Mouse (Mus musculus): Measurements from ENCODE around the gene Vmn1r179.
"Not testable (repeated sequence)": the region's sequence is repeated elsewhere in the genome, so short reads cannot be mapped to it uniquely, and the experiment has no call there.

Gene Vmn1r179

GRCm38 (mm10) chr7:23926678-23927077 lies at the start of gene Vmn1r179:
Gene Vmn1r179 (plus strand): TSS chr7:23926978.
- DNase-seq (ENCODE audit: low spot score), result no peak

DNA sequence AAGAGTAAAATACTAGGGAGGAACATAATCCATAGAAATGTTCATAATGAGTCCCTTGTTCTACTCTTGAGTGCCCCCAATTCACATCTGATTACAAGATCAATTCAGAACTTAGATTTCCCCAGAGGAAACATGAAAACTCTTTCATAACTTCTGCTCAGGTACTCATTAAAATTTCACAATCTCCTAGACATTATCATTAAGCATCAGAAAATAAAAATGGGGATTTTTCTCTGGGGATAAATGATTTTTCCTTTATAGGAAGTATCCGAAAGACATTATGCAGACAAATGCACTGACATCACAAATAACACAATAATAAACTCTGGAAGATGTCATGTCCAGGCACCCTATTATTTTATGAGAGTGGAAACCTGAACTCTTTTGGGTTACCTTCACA lies 35.1 kb upstream of the Vmn1r179 start, which contains the start of gene Vmn1r178:
Gene Vmn1r178 (plus strand): TSS at position 301 of the 400 bp plus-strand sequence.
- DNase-seq (ENCODE audit: low spot score), result no peak

- no peak for DNase-seq (ENCODE audit: low spot score)
These were observed 23.6 kb downstream of the Vmn1r179 start, which contains the start of gene Vmn1r180 for GRCm38 (mm10) chr7:23950332-23950731. Gene Vmn1r180 (plus strand): TSS chr7:23950632.

DNA sequence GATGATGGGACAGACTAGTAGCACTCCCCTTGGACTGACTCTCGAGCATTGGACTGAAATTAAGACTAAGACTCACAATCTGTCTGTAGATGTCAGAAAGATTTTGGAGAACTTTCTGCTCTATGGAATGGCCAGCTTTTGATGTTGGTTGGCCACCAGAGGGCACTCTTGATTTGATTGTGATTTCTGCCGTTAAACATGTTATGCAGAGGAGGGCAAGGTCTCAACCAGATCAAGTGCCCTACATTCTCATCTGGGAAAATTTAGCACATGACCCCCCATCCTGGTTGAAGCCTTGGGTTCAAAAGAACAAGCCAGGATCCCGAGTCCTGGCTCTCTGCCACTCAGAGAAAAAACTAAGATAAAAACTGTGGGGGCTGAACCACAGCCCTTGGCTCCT lies 41.3 kb downstream of the Vmn1r179 start:
- peak; percentile 9 for DNase-seq (ENCODE audit: low spot score)

GRCm38 (mm10) chr7:23974315-23974714 lies 47.5 kb downstream of the Vmn1r179 start, which contains the start of gene Vmn1r181:
Gene Vmn1r181 (plus strand): TSS chr7:23974615.
- not testable (repeated sequence) for DNase-seq (ENCODE audit: low spot score)

Data from layer of hippocampus, adult 9-10 months (tissue).